In genomic region chr8:8685517-8685916, GRCm38 (mm10) we compare ENCODE assay signal across 20 mouse cellular contexts. TPM values are rescaled to one million over a fixed set of nuclear protein-coding genes. Genes with fewer than 3 reads are reported as not detected.
DNase-seq lines count a peak whose midpoint lies in the region; ATAC-seq and TF ChIP-seq lines count a peak whose summit lies in the region.
"Had no signal": no experiment of that assay in that cellular context is flagged by ENCODE, and none has a peak within 500 bp of the region (broad histone marks: within the 10 kb centered on the region; RNA-seq: fewer than 3 reads in every experiment).

No protein-coding gene starts in this region.

- no peak for ATAC-seq in limb, embryonic 13.5 days (ENCODE audit: low FRiP score, low read depth)
- peak; percentile 41 for ATAC-seq in common myeloid progenitor, adult 5-6 weeks (replicated peaks; ENCODE audit: low read depth, poor library complexity, severe bottlenecking)
- ATAC-seq: intestine, embryonic 15.5 days had no signal

- WGBS in heart, embryonic 10.5 days: 29% methylated on average over 2 of the region's 2 CpGs
- WGBS in limb, embryonic 13.5 days: 52% methylated on average over 2 of the region's 2 CpGs
- 90% methylated on average over 2 of the region's 2 CpGs for WGBS in limb, embryonic 10.5 days

- TF ChIP-seq RAD21 in CH12.LX (IDR thresholded peaks at IDR 0.05; ENCODE audit: low read depth, low read length): no peak

- peaks cover 30% of the 10 kb centered on the region for H3K36me3 ChIP-seq in heart, embryonic 10.5 days
- peaks cover 26% of the 10 kb centered on the region for H3K36me3 ChIP-seq in limb, embryonic 13.5 days
- H3K36me3 ChIP-seq in limb, embryonic 10.5 days: peaks cover 33% of the 10 kb centered on the region
- peaks cover 24 to 53% of the 10 kb centered on the region in 2 experiments for H3K36me3 ChIP-seq in CH12.LX (replicated peaks in 1 of 2; ENCODE audit: control insufficient read depth in 1 of 2, insufficient read depth in 1 of 2, low read length in 1 of 2)

- no peak overlapping the region for H3K4me3 ChIP-seq in heart, embryonic 10.5 days
- no peak overlapping the region for H3K4me3 ChIP-seq in limb, embryonic 13.5 days
- no peak overlapping the region for H3K4me3 ChIP-seq in limb, embryonic 10.5 days
- no peak overlapping the region for H3K4me3 ChIP-seq in CH12.LX (replicated peaks in 1 of 3; ENCODE audit: low read depth in 2 of 3, low read length in 2 of 3, poor library complexity in 1 of 3)
- H3K4me3 ChIP-seq: intestine, embryonic 15.5 days; midbrain, embryonic 10.5 days; stomach, embryonic 15.5 days had no signal

- no peaks in the 10 kb centered on the region for H3K9me3 ChIP-seq in heart, embryonic 10.5 days
- no peaks in the 10 kb centered on the region for H3K9me3 ChIP-seq in limb, embryonic 13.5 days
- no peaks in the 10 kb centered on the region for H3K9me3 ChIP-seq in limb, embryonic 10.5 days (replicated peaks)
- no peaks in the 10 kb centered on the region for H3K9me3 ChIP-seq in CH12.LX (replicated peaks; ENCODE audit: low read length)
- H3K9me3 ChIP-seq: intestine, embryonic 15.5 days; midbrain, embryonic 10.5 days; stomach, embryonic 15.5 days had no signal

- dilution Hi-C loops in CH12.LX (cut with MboI; ENCODE audit: extremely low pct_ligation_motif_present, extremely low pct_unique_long_range_greater_than_20kb, low sequenced_read_pairs): no loop called here

- H3K4me1 ChIP-seq in heart, embryonic 10.5 days: peaks cover 46% of the 10 kb centered on the region
- H3K4me1 ChIP-seq in limb, embryonic 13.5 days: peaks cover 39% of the 10 kb centered on the region
- peaks cover 38% of the 10 kb centered on the region for H3K4me1 ChIP-seq in limb, embryonic 10.5 days
- H3K4me1 ChIP-seq in CH12.LX (ENCODE audit: control insufficient read depth in 1 of 2, insufficient read depth in 2 of 2): peaks cover 0 to 31% of the 10 kb centered on the region in 2 experiments; a peak in 2 of 4 replicates

- TF ChIP-seq CTCF in CH12.LX (conservative IDR thresholded peaks at IDR 0.05 in 1 of 2, IDR thresholded peaks at IDR 0.05 in 1 of 2; ENCODE audit: low read depth in 2 of 2, low read length in 2 of 2): no peak

- DNase-seq in heart, embryonic 10.5 days (ENCODE audit: low spot score): peak; percentile 67
- DNase-seq in heart, adult 18-20 months: no peak
- no peak for DNase-seq in limb, embryonic 10.5 days (ENCODE audit: low spot score)
- DNase-seq in CH12.LX (ENCODE audit: extremely low read depth): no peak
- no peak for DNase-seq in cerebellum, adult 9-10 months
- DNase-seq: adrenal gland, postnatal 25 days; cerebellum, adult 11 months; cerebellum, postnatal 14 days; lung, adult 18-20 months; right cerebral cortex, postnatal 14 days; spleen, adult 18-20 months; thymus, adult 18-20 months; thymus, postnatal 4 days had no signal

- no peaks in the 10 kb centered on the region for H3K27me3 ChIP-seq in heart, embryonic 10.5 days (ENCODE audit: insufficient read depth, poor library complexity, severe bottlenecking)
- H3K27me3 ChIP-seq in limb, embryonic 13.5 days: no peaks in the 10 kb centered on the region
- H3K27me3 ChIP-seq in limb, embryonic 10.5 days (ENCODE audit: low read depth, poor library complexity, severe bottlenecking): no peaks in the 10 kb centered on the region
- H3K27me3 ChIP-seq in CH12.LX (replicated peaks): no peaks in the 10 kb centered on the region
- H3K27me3 ChIP-seq: intestine, embryonic 15.5 days; stomach, embryonic 15.5 days had no signal

- in situ Hi-C loops in CH12.LX (cut with MboI; ENCODE audit: low pct_ligation_motif_present, low pct_unique_long_range_greater_than_20kb, low sequenced_read_pairs): loop anchor here (25.0 kb wide), 1 partner anchor 223 kb away; no protein-coding TSS in a partner anchor

- TF ChIP-seq POLR2A in CH12.LX (IDR thresholded peaks at IDR 0.05; ENCODE audit: low read depth, low read length): no peak

- no peak overlapping the region for H3K9ac ChIP-seq in limb, embryonic 13.5 days
- H3K9ac ChIP-seq in CH12.LX (ENCODE audit: insufficient read depth, low read depth): no peak overlapping the region
- H3K9ac ChIP-seq: hindbrain, embryonic 14.5 days; intestine, embryonic 15.5 days; stomach, embryonic 15.5 days had no signal

- peaks cover 81% of the 10 kb centered on the region for H3K79me2 ChIP-seq in CH12.LX (replicated peaks; ENCODE audit: control insufficient read depth, extremely low read depth, insufficient read depth, poor library complexity, severe bottlenecking)

- no peak overlapping the region for H3K27ac ChIP-seq in heart, embryonic 10.5 days
- no peak overlapping the region for H3K27ac ChIP-seq in limb, embryonic 13.5 days
- no peak overlapping the region for H3K27ac ChIP-seq in limb, embryonic 10.5 days
- no peak overlapping the region for H3K27ac ChIP-seq in CH12.LX (ENCODE audit: insufficient read depth, low read depth)
- H3K27ac ChIP-seq: hindbrain, embryonic 14.5 days; intestine, embryonic 15.5 days; kidney, postnatal 0 days; midbrain, embryonic 10.5 days; stomach, embryonic 15.5 days had no signal

- no peak for TF ChIP-seq EP300 in CH12.LX (IDR thresholded peaks at IDR 0.05; ENCODE audit: low read length)

- H3K4me2 ChIP-seq in limb, embryonic 13.5 days (replicated peaks): peak overlapping the region; percentile 23
- peak overlapping the region; percentile 9; the same call in 1 of the 2 replicates for H3K4me2 ChIP-seq in CH12.LX (ENCODE audit: insufficient read depth, low read depth, poor library complexity, severe bottlenecking)
- H3K4me2 ChIP-seq: hindbrain, embryonic 14.5 days; intestine, embryonic 15.5 days; stomach, embryonic 15.5 days had no signal

TF ChIP-seq in CH12.LX, 34 proteins besides CTCF, POLR2A, EP300 and RAD21:
- TF ChIP-seq ETS1 (conservative IDR thresholded peaks at IDR 0.05; ENCODE audit: low read depth, low read length) (no peak), HCFC1 (IDR thresholded peaks at IDR 0.05; ENCODE audit: low read depth, low read length) (no peak), MAX (IDR thresholded peaks at IDR 0.05; ENCODE audit: low read length) (no peak), JUN (IDR thresholded peaks at IDR 0.05; ENCODE audit: insufficient read depth, low read depth, low read length) (no peak), USF1 (IDR thresholded peaks at IDR 0.05; ENCODE audit: low read depth, low read length) (no peak), PAX5 (IDR thresholded peaks at IDR 0.05; ENCODE audit: low read length) (no peak), MXI1 (IDR thresholded peaks at IDR 0.05; ENCODE audit: low read depth, low read length) (no peak), CHD2 (IDR thresholded peaks at IDR 0.05; ENCODE audit: low read length) (no peak), MAZ (IDR thresholded peaks at IDR 0.05; ENCODE audit: low read depth, low read length) (no peak), BHLHE40 (IDR thresholded peaks at IDR 0.05; ENCODE audit: low read depth, low read length) (no peak), CHD1 (IDR thresholded peaks at IDR 0.05; ENCODE audit: low read depth, low read length) (no peak)

RNA-seq across cellular contexts. Expression of gene Arglu1, which starts 4.8 kb away (rescaled TPM):
- polyA plus RNA-seq in heart, embryonic 10.5 days (2016; fragmentation: Nextera tagmentation; extraction: Ambion mirVana): 93.7 and 112 TPM in 2 replicates
- 10 to 100 TPM; 21.2 to 32.0 TPM for total RNA-seq in heart, adult 18-20 months (2021)
- 188 and 200 TPM in 2 replicates for polyA plus RNA-seq in limb, embryonic 13.5 days (2015; fragmentation: Nextera tagmentation; extraction: Ambion mirVana)
- 164 and 175 TPM in 2 replicates for polyA plus RNA-seq in limb, embryonic 10.5 days (2016; fragmentation: Nextera tagmentation; extraction: Ambion mirVana)
- total RNA-seq in CH12.LX (2012; rRNA removed) (35.1 and 46.2 TPM in 2 replicates), CH12.LX (2014; rRNA removed) (58.5 and 73.7 TPM in 2 replicates)
- 135 and 159 TPM in 2 replicates for polyA plus RNA-seq in CH12.LX (2012; ENCODE audit: insufficient read length, low read depth)
- 128 and 137 TPM in 2 replicates for total RNA-seq in common myeloid progenitor, adult 5-6 weeks (2017)

RNA-seq across cellular contexts. Expression of gene Efnb2, which starts 24.5 kb away (rescaled TPM):
- 15.9 and 24.4 TPM in 2 replicates for polyA plus RNA-seq in heart, embryonic 10.5 days (2016; fragmentation: Nextera tagmentation; extraction: Ambion mirVana)
- total RNA-seq in heart, adult 18-20 months (2021): 10 to 100 TPM; 12.3 to 13.9 TPM
- polyA plus RNA-seq in limb, embryonic 13.5 days (2015; fragmentation: Nextera tagmentation; extraction: Ambion mirVana): 32.6 and 33.3 TPM in 2 replicates
- 27.3 and 28.5 TPM in 2 replicates for polyA plus RNA-seq in limb, embryonic 10.5 days (2016; fragmentation: Nextera tagmentation; extraction: Ambion mirVana)
- total RNA-seq in CH12.LX (2012; rRNA removed) (0.21 and 0.25 TPM in 2 replicates), CH12.LX (2014; rRNA removed) (not detected in 2 replicates)
- polyA plus RNA-seq in CH12.LX (2012; ENCODE audit: insufficient read length, low read depth): 0.06 and 0.12 TPM in 2 replicates
- total RNA-seq in common myeloid progenitor, adult 5-6 weeks (2017): 0.09 and 0.39 TPM in 2 replicates

Comparison
In these comparisons a context has a peak if more than half of its experiments do, and no peak if none do; other contexts are left out.
1. RNA of gene Efnb2, which starts 24.5 kb away (polyA plus RNA-seq): 32.6 to 33.3 TPM in limb, embryonic 13.5 days, 27.3 to 28.5 TPM in limb, embryonic 10.5 days and 15.9 to 24.4 TPM in heart, embryonic 10.5 days; 0.06 to 0.12 TPM in CH12.LX; every median in the first group is over 10 times any median in the second.